Mouse (Mus musculus) cortical plate, adult 2 months (tissue): ENCODE results near the gene Fkbp8. TPM values are rescaled to one million over a fixed set of nuclear protein-coding genes. Genes with fewer than 3 reads are reported as not detected.

Source experiments
- H3K27ac ChIP-seq: fragments of 200-500 bp; 2 replicates; pipeline ENCODE4 v1.5.1; 2012; ENCODE audit warnings: low read length, control low read depth, inconsistent platforms; ENCODE audit not compliant: insufficient read depth
- H3K4me1 ChIP-seq: fragments of 200-500 bp; 2 replicates; pipeline ENCODE4 v1.6.1; 2011; ENCODE audit warnings: low read length; ENCODE audit not compliant: control insufficient read depth, insufficient read depth
- H3K4me3 ChIP-seq: fragments of 200-500 bp; 2 replicates; pipeline ENCODE4 v1.5.1; 2011; ENCODE audit warnings: mild to moderate bottlenecking, low read length, control low read depth; ENCODE audit not compliant: insufficient read depth
- CTCF ChIP-seq: fragments of 200-500 bp; IDR thresholded peaks from 2 replicates; pipeline ENCODE4 v1.5.1; 2011; ENCODE audit warnings: mild to moderate bottlenecking, control low read depth, low read length; ENCODE audit not compliant: insufficient read depth; ENCODE audit errors: extremely low read depth
- POLR2A ChIP-seq: fragments of 200-500 bp; IDR thresholded peaks from 2 replicates; pipeline ENCODE4 v1.6.1; 2011; ENCODE audit warnings: mild to moderate bottlenecking, low read length, control low read depth; ENCODE audit not compliant: insufficient read depth; ENCODE audit errors: extremely low read depth
- polyA plus RNA-seq: library from polyadenylated mRNA; depleted of rRNA; stranded (reverse); fragments of >200 nt; gene quantifications from 2 replicates; pipeline ENCODE4 v1.2.3, GENCODE M21; 2012; rRNA removed

The Fkbp8 gene
- polyA plus RNA-seq, 1 experiment, result 592 TPM

DNA sequence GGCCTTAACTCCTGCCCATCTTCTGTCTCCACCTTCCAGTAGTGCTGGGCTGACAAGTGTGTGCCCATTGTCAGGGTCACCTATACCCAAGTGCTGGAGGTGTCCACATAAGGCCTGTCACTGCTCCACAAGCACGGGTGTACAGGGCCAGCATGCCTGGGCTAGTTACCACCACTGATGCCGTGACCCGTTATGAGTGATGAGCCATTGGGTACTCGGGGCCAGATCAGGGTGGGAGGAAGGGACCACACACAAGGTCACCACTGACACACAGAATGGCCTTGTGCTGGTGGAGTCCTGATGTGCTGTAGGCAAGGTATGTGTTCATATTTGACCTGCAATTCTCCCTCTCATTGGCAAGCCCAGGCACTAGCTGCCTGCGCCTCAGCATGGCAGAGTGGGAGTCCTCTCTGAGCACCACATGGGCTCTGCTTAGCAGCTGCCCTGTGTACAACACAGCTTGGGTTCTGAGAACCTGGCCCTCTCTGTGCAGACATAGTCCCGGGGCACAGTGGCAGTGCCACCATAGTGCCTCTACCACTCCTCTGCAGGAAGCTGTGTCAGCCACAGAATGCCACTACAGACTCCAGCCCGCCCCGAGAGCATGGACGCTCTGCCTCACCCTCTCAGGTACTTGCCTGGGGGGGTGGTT is 57.2 kb downstream of the Fkbp8 start:
- no peak overlapping the region for H3K27ac ChIP-seq
- no peak for TF ChIP-seq POLR2A
- no peak for TF ChIP-seq CTCF
- H3K4me1 ChIP-seq, result 0 out of 2 replicates have a peak, but pooled peaks cover 2% of the 10 kb centered on the region
- H3K4me3 ChIP-seq, result no peak overlapping the region

Other genes starting within 250 kb of the Fkbp8 start
- gene Homer3, start 244.9 kb upstream of the Fkbp8 start, polyA plus RNA-seq, result 11.6 and 22.6 TPM in 2 replicates
- gene Ddx49, start 225.2 kb upstream of the Fkbp8 start, polyA plus RNA-seq, result 48.4 and 52.2 TPM in 2 replicates
- 232 and 238 TPM in 2 replicates for gene Cope, start 225.2 kb upstream of the Fkbp8 start, polyA plus RNA-seq
- 79.8 and 84.8 TPM in 2 replicates for gene Cers1, start 211.9 kb upstream of the Fkbp8 start, polyA plus RNA-seq
- 41.4 and 42.7 TPM in 2 replicates for gene Gdf1, start 197.9 kb upstream of the Fkbp8 start, polyA plus RNA-seq
- 23.8 TPM in 2 replicates for gene Upf1, start 174.4 kb upstream of the Fkbp8 start, polyA plus RNA-seq
- 0.19 and 0.36 TPM in 2 replicates for gene Comp, start 154.2 kb upstream of the Fkbp8 start, polyA plus RNA-seq
- 113 and 115 TPM in 2 replicates for gene Crtc1, start 88.1 kb upstream of the Fkbp8 start, polyA plus RNA-seq
- 66.9 and 70.9 TPM in 2 replicates for gene Klhl26, start 50.8 kb upstream of the Fkbp8 start, polyA plus RNA-seq
- gene Tmem59l, start 40.4 kb upstream of the Fkbp8 start, polyA plus RNA-seq, result 368 and 400 TPM in 2 replicates
- gene Crlf1, start 34.6 kb upstream of the Fkbp8 start, polyA plus RNA-seq, result 2.1 and 8.6 TPM in 2 replicates
- 201 and 206 TPM in 2 replicates for gene Rex1bd, start 21.0 kb upstream of the Fkbp8 start, polyA plus RNA-seq
- gene Uba52, start 16.9 kb upstream of the Fkbp8 start, polyA plus RNA-seq, result 851 and 918 TPM in 2 replicates
- 61.0 and 64.4 TPM in 2 replicates for gene Kxd1, start 232 bp downstream of the Fkbp8 start, polyA plus RNA-seq
- 23.8 and 23.9 TPM in 2 replicates for gene Ell, start 11.7 kb downstream of the Fkbp8 start, polyA plus RNA-seq
- gene Isyna1, start 66.6 kb downstream of the Fkbp8 start, polyA plus RNA-seq, result 71.1 and 77.2 TPM in 2 replicates
- gene Ssbp4, start 81.1 kb downstream of the Fkbp8 start, polyA plus RNA-seq, result 241 and 249 TPM in 2 replicates
- 1.0 and 1.4 TPM in 2 replicates for gene Lrrc25, start 88.4 kb downstream of the Fkbp8 start, polyA plus RNA-seq
- gene Gdf15, start 104.7 kb downstream of the Fkbp8 start, polyA plus RNA-seq, result 0.09 and 0.19 TPM in 2 replicates
- gene Pgpep1, start 132.7 kb downstream of the Fkbp8 start, polyA plus RNA-seq, result 18.1 and 19.7 TPM in 2 replicates
- 100 and 105 TPM in 2 replicates for gene Lsm4, start 145.5 kb downstream of the Fkbp8 start, polyA plus RNA-seq
- 223 and 226 TPM in 2 replicates for gene Jund, start 171.2 kb downstream of the Fkbp8 start, polyA plus RNA-seq
- 0.08 and 0.13 TPM in 2 replicates for gene Iqcn, start 175.7 kb downstream of the Fkbp8 start, polyA plus RNA-seq
- gene Gm3336, start 190.8 kb downstream of the Fkbp8 start, polyA plus RNA-seq, result 0.09 TPM in 1 of 2 replicates, not detected in the other
- 4.8 and 5.9 TPM in 2 replicates for gene Pde4c, start 196.0 kb downstream of the Fkbp8 start, polyA plus RNA-seq
- gene Rab3a, start 227.0 kb downstream of the Fkbp8 start, polyA plus RNA-seq, result 1,139 and 1,160 TPM in 2 replicates
- 51.6 and 59.2 TPM in 2 replicates for gene Mpv17l2, start 233.2 kb downstream of the Fkbp8 start, polyA plus RNA-seq
- gene Pik3r2, start 249.0 kb downstream of the Fkbp8 start, polyA plus RNA-seq, result 177 and 193 TPM in 2 replicates